Mouse (Mus musculus) gastrocnemius, postnatal 36 days (tissue): ENCODE measurements around the gene Hspb11. TPM values are rescaled to one million over a fixed set of nuclear protein-coding genes. Genes with fewer than 3 reads are reported as not detected.

Experiments
- DNase-seq, 2 experiments: peaks; one replicate each; pipeline ENCODE4 v3.0.0; 2022
- intact Hi-C: fragments of 180-260 bp; cut with DNase I; formaldehyde crosslinking; loops from one replicate; pipeline ENCODE4 v1.15.1; 2025
- long read RNA-seq, 2 experiments: library from polyadenylated mRNA; stranded (forward); transcript quantifications; one replicate each; pipeline ENCODE4 v2.0.0; 2021
- total RNA-seq, 2 experiments: library from RNA; stranded (reverse); gene quantifications; 2 replicates each; pipeline ENCODE4 v1.2.3; 2021

Gene Hspb11
- total RNA-seq: 10 to 100 TPM; 10.4 to 10.6 TPM
- long read RNA-seq, experiment 1, transcript Hspb11-202 (6 exons, 607 nt): major isoform, 14 of 31 reads
- long read RNA-seq, experiment 1, transcript Hspb11-201 (6 exons, 608 nt): minor isoform, 5 of 31 reads
- long read RNA-seq, experiment 1, partial matches to known transcripts: 0 of 31 reads
- long read RNA-seq, experiment 1, other reads (novel, unspliced or antisense): 11 of 31 reads
- long read RNA-seq, experiment 2, transcript Hspb11-201 (6 exons, 608 nt): minor isoform, 7 of 32 reads
- long read RNA-seq, experiment 2, transcript Hspb11-202 (6 exons, 607 nt): major isoform, 11 of 32 reads
- long read RNA-seq, experiment 2, partial matches to known transcripts: 1 of 32 reads
- long read RNA-seq, experiment 2, other reads (novel, unspliced or antisense): 13 of 32 reads

GRCm38 (mm10) chr4:107253125-107254091 lies at the start of gene Hspb11, which contains the start of gene Lrrc42:
Gene Hspb11 (plus strand): TSS chr4:107253593.
Gene Lrrc42 (minus strand): TSS chr4:107253532.
- intact Hi-C loops: loop anchor here (2.0 kb wide), 1 partner anchor 61 kb away; the partner anchor contains the start of gene Yipf1
- DNase-seq: peak; percentile 88 to 89

- intact Hi-C loops: no loop called here
- DNase-seq: no peak
These were observed 46.4 kb upstream of the Hspb11 start for GRCm38 (mm10) chr4:107207016-107207415.

- DNase-seq: no peak
- intact Hi-C loops: no loop called here
These were observed 44.5 kb upstream of the Hspb11 start, which contains the start of gene Ldlrad1 for GRCm38 (mm10) chr4:107208880-107209279. Gene Ldlrad1 (plus strand): TSS chr4:107209180.

- intact Hi-C loops: no loop called here
- no peak for DNase-seq
These were observed 42.8 kb upstream of the Hspb11 start for GRCm38 (mm10) chr4:107210483-107211097.

- DNase-seq: no peak
These were observed 41.9 kb upstream of the Hspb11 start for GRCm38 (mm10) chr4:107211465-107211864.

GRCm38 (mm10) chr4:107211936-107212335 lies 41.5 kb upstream of the Hspb11 start:
- DNase-seq: no peak
- intact Hi-C loops: no loop called here

More at GRCm38 (mm10) chr4:107211465-107211864, 41.9 kb upstream of the Hspb11 start:
- intact Hi-C loops: no loop called here

GRCm38 (mm10) chr4:107213279-107214011 lies 39.9 kb upstream of the Hspb11 start:
- intact Hi-C loops: no loop called here
- no peak for DNase-seq

GRCm38 (mm10) chr4:107217574-107217973 lies 35.8 kb upstream of the Hspb11 start:
- intact Hi-C loops: no loop called here
- no peak for DNase-seq

- no peak for DNase-seq
- intact Hi-C loops: no loop called here
These were observed 31.9 kb upstream of the Hspb11 start for GRCm38 (mm10) chr4:107221524-107221923.

- intact Hi-C loops: no loop called here
- DNase-seq: peak; percentile 49 to 51
These were observed 29.9 kb upstream of the Hspb11 start for GRCm38 (mm10) chr4:107223225-107224204.

GRCm38 (mm10) chr4:107226313-107226712 lies 27.1 kb upstream of the Hspb11 start:
- DNase-seq: no peak
- intact Hi-C loops: no loop called here

GRCm38 (mm10) chr4:107232219-107232618 lies 21.2 kb upstream of the Hspb11 start:
- intact Hi-C loops: no loop called here
- no peak for DNase-seq

GRCm38 (mm10) chr4:107238253-107238652 lies 15.1 kb upstream of the Hspb11 start:
- intact Hi-C loops: no loop called here
- DNase-seq: no peak

GRCm38 (mm10) chr4:107240196-107240595 lies 13.2 kb upstream of the Hspb11 start:
- intact Hi-C loops: no loop called here
- DNase-seq: no peak

GRCm38 (mm10) chr4:107243365-107244333 lies 9.7 kb upstream of the Hspb11 start:
- intact Hi-C loops: no loop called here

GRCm38 (mm10) chr4:107245368-107245767 lies 8.0 kb upstream of the Hspb11 start:
- intact Hi-C loops: no loop called here
- no peak for DNase-seq

More at GRCm38 (mm10) chr4:107243365-107244333, 9.7 kb upstream of the Hspb11 start:
- DNase-seq: no peak

GRCm38 (mm10) chr4:107246040-107246439 lies 7.4 kb upstream of the Hspb11 start:
- intact Hi-C loops: no loop called here
- DNase-seq: no peak
